Mouse (Mus musculus): ENCODE measurements around the gene Tex44.

DNA sequence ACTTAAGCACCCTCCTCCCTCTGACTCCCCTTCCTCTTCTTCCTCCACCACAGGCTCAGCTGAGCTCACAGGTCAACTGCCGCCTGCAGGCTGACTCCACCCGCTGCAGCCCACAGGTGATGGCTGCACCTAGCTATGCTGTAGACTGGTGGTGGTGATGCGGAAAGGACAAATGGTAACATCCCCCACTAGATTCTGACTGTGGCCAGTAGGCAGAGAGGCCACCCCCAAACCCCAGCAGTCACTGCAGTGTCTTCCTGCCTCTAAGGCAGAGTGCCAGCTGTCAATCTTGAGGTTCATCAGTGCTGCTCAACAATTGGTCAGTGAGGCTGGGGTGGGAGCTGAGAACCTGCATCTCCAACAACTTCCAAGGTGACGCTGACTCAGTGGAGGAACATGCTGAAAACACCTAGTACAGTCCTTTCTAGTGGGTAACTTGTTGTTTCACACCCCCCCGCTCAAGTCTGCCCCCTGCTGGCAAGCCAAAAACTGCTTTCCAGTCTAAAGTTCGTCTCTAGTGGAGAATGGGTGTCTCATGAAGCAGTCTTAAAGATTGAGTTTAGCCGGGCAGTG is 10.4 kb upstream of the Tex44 start:
- TF ChIP-seq CTCF (IDR thresholded peaks at IDR 0.05; ENCODE audit: control insufficient read depth, insufficient read depth, insufficient read length) (no peak), USF1 (IDR thresholded peaks at IDR 0.05; ENCODE audit: low read depth) (no peak), MAX (IDR thresholded peaks at IDR 0.05) (no peak), FOSL1 (IDR thresholded peaks at IDR 0.05; ENCODE audit: insufficient read depth, low read length, poor library complexity, severe bottlenecking) (no peak)
